Mouse (Mus musculus) stomach, embryonic 16.5 days (tissue): ENCODE data around the gene Fkbp15. TPM values are rescaled to one million over a fixed set of nuclear protein-coding genes. Genes with fewer than 3 reads are reported as not detected.

Source experiments
- ATAC-seq: fragments of 200-750 bp; cut with Nextera tagmentation; 2 replicates; pipeline ENCODE4 v1.8.0; 2017; ENCODE audit warnings: moderate number of reproducible peaks, moderate TSS enrichment; ENCODE audit not compliant: insufficient read depth, low FRiP score
- H3K27ac ChIP-seq: fragments of 300-500 bp; sonication (generic); 2 replicates; pipeline ENCODE4 v1.5.1; 2014; ENCODE audit warnings: low read length
- H3K27me3 ChIP-seq: fragments of 300-500 bp; sonication (generic); 2 replicates; pipeline ENCODE4 v1.6.1; 2014; ENCODE audit warnings: low read length, control low read depth, mixed read lengths; ENCODE audit not compliant: control insufficient read depth, insufficient read depth
- H3K36me3 ChIP-seq: fragments of 300-500 bp; sonication (generic); 2 replicates; pipeline ENCODE4 v1.6.1; 2014; ENCODE audit warnings: low read length; ENCODE audit not compliant: control insufficient read depth, insufficient read depth
- H3K4me1 ChIP-seq: fragments of 300-500 bp; sonication (generic); 2 replicates; pipeline ENCODE4 v1.6.1; 2014; ENCODE audit warnings: low read length, control low read depth, mixed read lengths; ENCODE audit not compliant: control insufficient read depth, insufficient read depth
- H3K4me2 ChIP-seq: fragments of 300-500 bp; sonication (generic); 2 replicates; pipeline ENCODE4 v1.6.1; 2014; ENCODE audit warnings: low read depth, low read length, mixed read lengths
- H3K4me3 ChIP-seq: fragments of 300-500 bp; sonication (generic); replicated peaks from 2 replicates; pipeline ENCODE4 v1.5.1; 2014; ENCODE audit warnings: mild to moderate bottlenecking, low read length
- H3K9ac ChIP-seq: fragments of 300-500 bp; sonication (generic); 2 replicates; pipeline ENCODE4 v1.6.1; 2014; ENCODE audit warnings: low read length
- H3K9me3 ChIP-seq: fragments of 300-500 bp; sonication (generic); replicated peaks from 2 replicates; pipeline ENCODE4 v1.6.1; 2016; ENCODE audit warnings: low read length, control low read depth; ENCODE audit not compliant: control insufficient read depth
- WGBS: fragments of 180-500 bp; shearing (Covaris S2); extraction: QIAGEN DNeasy Blood & Tissue Kit; methylation state at CpG from one replicate; pipeline ENCODE4 v1.1.7; 2014; 5-methylcytosine and 5-hydroxymethylcytosine counted together
- polyA plus RNA-seq: library from polyadenylated mRNA; unstranded; fragments of >200 nt; fragmentation: Nextera tagmentation; extraction: Ambion mirVana; gene quantifications from 2 replicates; pipeline ENCODE4 v1.2.1, GENCODE M21; 2015

Fkbp15 gene
- polyA plus RNA-seq, 1 experiment from 2014 or later: 29.8 TPM

DNA sequence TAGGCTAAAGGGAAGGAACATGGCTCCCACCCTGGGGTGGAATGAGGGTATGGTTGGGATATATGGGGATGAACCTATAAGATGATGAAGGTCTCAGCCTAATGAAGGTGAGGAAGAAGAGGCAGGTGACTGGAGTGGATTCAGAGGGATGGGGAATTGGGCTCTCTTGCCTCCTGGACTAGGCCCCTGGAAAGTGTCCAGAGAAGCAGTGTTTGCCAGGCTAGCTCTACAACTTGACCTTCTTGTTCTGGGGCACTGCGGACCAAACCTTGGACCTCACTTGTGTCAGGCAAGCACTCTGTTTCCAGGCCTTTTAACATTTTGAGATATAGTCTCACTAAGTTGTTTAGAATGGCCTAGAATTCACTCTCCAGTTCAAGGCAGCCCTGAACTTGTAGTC is 65.6 kb downstream of the Fkbp15 start:
- H3K4me1 ChIP-seq: no peaks in the 10 kb centered on the region
- peaks cover 5% of the 10 kb centered on the region; the same call in 1 of the 2 replicates for H3K36me3 ChIP-seq
- H3K9me3 ChIP-seq: no peaks in the 10 kb centered on the region
- H3K4me2 ChIP-seq: no peak overlapping the region
- H3K4me3 ChIP-seq: no peak overlapping the region
- ATAC-seq: no peak
- H3K9ac ChIP-seq: no peak overlapping the region
- no peaks in the 10 kb centered on the region for H3K27me3 ChIP-seq
- whole genome bisulfite sequencing: 92% methylated on average over 1 of the region's 1 CpGs
- H3K27ac ChIP-seq: no peak overlapping the region

DNA sequence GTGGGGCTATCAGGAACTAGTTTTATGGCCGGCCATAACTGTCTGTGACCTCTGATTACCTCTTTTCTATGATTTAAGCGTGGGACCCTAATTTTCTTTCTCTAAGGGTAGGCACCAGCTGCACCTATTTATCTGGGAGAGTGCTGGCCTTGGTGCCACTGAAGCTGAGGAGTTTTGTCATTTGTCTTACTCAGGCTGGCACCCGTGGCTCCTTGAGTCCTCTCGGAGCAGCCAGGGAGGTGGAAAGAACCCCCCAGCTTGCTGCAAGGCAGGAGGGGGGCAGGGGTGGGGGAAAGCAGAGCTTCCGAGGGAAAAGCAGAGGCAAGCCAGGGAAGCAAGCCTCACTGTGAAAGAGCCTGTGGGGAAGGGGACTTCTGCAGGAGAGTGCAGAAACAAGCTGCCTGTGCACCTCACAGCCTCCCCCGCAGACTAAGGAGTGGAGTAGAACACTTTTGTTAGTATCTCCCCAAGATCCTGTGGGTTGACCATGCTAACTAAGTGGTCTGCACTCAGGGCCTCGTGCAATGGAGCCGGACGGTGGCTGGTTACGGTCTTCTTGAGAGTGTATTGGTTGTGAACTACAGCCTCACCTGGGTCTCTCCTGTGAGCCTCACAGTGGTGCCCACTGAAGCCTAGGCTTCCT is 67.0 kb downstream of the Fkbp15 start:
- WGBS: 56% methylated on average over 10 of the region's 10 CpGs
- Histone ChIP-seq H3K4me2 (no peak overlapping the region), H3K27me3 (no peaks in the 10 kb centered on the region), H3K27ac (no peak overlapping the region), H3K4me1 (no peaks in the 10 kb centered on the region), H3K4me3 (no peak overlapping the region), H3K9ac (no peak overlapping the region), H3K36me3 (no peaks in the 10 kb centered on the region; the same call in 1 of the 2 replicates), H3K9me3 (no peaks in the 10 kb centered on the region)
- no peak for ATAC-seq

DNA sequence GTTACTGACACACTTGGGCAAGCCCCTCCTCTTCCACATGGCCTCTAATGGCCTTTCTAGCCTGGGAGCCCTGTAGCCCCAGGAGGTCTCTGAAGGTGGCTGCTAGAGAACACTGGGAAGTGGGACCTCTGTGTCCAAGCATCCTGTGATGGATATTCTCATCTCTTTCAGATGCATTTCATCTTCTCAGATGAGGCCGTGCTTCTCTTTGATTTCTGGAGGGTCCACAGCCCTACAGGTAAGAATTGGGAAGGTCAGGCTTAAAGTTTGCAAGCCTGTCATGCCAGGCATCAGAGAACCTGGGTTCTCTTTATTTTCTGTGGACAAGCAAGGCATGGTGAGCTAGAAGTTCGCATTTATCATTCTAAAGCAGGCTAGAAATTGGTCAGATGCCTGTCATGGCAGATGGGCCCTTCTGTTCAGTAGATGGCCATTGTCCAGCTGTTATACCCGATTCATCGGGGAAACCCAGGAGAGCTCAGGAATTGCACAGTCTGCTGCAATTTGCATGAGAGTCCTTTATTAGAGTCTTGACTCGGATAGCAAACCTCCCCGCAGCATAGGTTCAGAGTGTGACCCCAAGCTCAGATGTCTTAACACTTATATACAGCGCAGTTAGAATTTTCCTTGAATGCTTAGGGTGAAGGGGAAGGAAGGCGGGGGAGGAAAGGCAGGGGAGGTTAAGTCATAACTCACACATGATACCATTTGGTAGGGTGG is 67.7 kb downstream of the Fkbp15 start:
- Histone ChIP-seq H3K36me3 (no peaks in the 10 kb centered on the region; the same call in 1 of the 2 replicates), H3K27me3 (no peaks in the 10 kb centered on the region), H3K27ac (no peak overlapping the region), H3K9ac (no peak overlapping the region), H3K9me3 (no peaks in the 10 kb centered on the region), H3K4me1 (peaks cover 5% of the 10 kb centered on the region; the same call in 1 of the 2 replicates), H3K4me2 (no peak overlapping the region), H3K4me3 (no peak overlapping the region)
- no peak for ATAC-seq
- WGBS: 75% methylated on average over 8 of the region's 8 CpGs

DNA sequence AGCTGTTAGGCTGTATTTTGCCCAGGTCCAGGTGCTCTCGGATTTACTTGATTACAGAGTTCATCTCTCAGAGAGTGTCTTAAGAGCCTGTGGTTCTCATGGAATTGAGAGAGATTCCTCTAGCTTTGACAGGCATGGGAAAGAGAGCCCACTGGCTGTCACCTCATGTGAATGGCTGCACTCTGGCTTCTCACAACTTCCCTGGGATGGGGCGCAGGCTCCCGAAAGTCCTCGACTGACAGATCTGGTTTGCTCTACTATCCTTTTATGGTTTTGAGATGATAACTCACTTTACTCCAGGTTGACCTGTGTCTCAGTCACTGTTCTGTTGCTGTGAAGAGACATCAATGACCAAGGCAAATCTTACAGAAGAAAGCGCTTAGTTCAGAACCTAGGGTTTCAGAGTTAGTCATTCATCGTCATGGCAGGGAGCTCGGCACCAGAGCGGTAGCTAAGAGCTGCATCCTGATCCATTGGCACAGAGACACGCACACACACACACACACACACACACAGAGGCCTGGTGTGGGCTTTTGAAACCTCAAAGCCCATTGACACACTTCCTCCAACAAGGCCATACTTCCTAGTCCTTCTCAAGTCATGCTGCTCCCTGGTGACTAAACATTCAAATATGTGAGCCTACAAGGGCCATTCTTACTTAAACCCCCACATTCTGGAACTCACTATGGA is 69.4 kb downstream of the Fkbp15 start:
- ATAC-seq: no peak
- Histone ChIP-seq H3K9ac (no peak overlapping the region), H3K4me2 (no peak overlapping the region), H3K27me3 (no peaks in the 10 kb centered on the region), H3K4me3 (no peak overlapping the region), H3K9me3 (no peaks in the 10 kb centered on the region), H3K27ac (no peak overlapping the region), H3K36me3 (no peaks in the 10 kb centered on the region), H3K4me1 (peaks cover 9% of the 10 kb centered on the region; the same call in 1 of the 2 replicates)
- WGBS: 89% methylated on average over 9 of the region's 9 CpGs

DNA sequence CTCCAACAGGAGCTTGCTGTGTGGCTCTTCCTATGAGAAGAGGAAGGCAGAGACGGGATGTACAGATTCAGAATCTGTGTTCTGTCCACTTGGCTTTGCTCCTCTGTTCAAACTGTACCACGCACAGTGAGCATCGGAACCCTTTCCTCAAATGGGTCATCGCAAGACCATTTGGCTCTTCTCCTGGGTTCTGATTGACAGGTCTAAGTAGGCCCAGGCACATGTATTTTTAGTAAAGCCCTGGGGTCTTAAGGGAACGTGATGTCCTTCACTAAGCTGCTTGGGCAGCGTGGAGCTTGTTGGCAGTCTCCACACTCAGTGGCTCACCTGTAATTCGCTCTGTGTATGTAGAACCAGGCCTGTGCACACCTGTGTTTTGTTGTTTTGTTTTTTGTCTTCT is 71.1 kb downstream of the Fkbp15 start:
- Histone ChIP-seq H3K4me1 (peaks cover 9% of the 10 kb centered on the region; the same call in 1 of the 2 replicates), H3K4me2 (no peak overlapping the region), H3K9ac (no peak overlapping the region), H3K27ac (no peak overlapping the region), H3K9me3 (no peaks in the 10 kb centered on the region), H3K4me3 (no peak overlapping the region), H3K27me3 (no peaks in the 10 kb centered on the region), H3K36me3 (no peaks in the 10 kb centered on the region)
- 85% methylated on average over 7 of the region's 7 CpGs for WGBS
- no peak for ATAC-seq

DNA sequence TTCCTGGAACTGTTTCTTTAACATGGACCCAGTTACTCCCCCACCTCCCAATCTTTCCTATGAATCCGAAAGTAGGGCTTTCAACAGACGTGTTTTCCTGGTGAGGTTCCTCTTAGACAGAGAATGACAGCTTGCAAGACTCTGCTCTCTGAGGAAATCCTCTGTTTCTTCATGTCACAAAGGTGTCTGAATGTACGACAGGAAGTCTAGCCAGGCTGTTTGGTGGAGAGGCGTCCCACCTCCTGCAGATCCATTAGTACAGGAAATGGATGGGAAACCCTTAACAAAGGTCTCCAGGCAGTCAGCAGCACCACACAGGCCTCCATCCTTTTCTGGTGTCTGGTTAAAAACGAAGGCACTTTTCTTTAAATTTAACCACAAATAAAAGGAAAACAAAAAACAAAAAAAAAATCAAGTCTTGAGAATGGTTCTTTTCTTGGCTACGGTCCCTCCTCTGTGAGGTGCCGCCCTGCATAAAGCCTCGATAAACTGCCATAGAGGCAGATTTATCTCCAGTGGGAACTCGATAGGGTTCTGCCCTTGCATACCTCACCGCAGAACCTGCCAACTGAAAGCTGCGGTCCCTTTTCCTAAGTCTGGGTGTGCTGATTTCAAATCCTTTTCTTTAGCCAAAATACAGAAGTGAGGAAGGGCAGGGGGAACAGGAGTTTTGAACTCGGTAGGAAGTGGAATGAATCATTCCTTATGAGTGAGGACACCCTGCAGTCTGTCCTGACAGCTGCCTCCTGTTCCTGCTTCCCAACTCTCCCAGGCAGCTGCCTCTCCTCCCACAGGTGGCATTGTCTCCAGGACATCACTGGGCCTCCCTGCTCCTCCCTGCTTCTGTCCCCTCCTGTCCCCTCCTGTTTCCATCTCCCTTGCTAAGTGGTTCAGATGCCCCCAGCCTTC is 73.1 kb downstream of the Fkbp15 start:
- Histone ChIP-seq H3K9me3 (no peaks in the 10 kb centered on the region), H3K9ac (peak overlapping the region; percentile 84), H3K27ac (peak overlapping the region; percentile 39), H3K36me3 (no peaks in the 10 kb centered on the region), H3K4me2 (peak overlapping the region; percentile 81), H3K4me1 (peaks cover 9% of the 10 kb centered on the region; the same call in 1 of the 2 replicates), H3K27me3 (no peaks in the 10 kb centered on the region), H3K4me3 (peak overlapping the region; percentile 83)
- WGBS: 7% methylated on average over 12 of the region's 12 CpGs
- no peak for ATAC-seq

DNA sequence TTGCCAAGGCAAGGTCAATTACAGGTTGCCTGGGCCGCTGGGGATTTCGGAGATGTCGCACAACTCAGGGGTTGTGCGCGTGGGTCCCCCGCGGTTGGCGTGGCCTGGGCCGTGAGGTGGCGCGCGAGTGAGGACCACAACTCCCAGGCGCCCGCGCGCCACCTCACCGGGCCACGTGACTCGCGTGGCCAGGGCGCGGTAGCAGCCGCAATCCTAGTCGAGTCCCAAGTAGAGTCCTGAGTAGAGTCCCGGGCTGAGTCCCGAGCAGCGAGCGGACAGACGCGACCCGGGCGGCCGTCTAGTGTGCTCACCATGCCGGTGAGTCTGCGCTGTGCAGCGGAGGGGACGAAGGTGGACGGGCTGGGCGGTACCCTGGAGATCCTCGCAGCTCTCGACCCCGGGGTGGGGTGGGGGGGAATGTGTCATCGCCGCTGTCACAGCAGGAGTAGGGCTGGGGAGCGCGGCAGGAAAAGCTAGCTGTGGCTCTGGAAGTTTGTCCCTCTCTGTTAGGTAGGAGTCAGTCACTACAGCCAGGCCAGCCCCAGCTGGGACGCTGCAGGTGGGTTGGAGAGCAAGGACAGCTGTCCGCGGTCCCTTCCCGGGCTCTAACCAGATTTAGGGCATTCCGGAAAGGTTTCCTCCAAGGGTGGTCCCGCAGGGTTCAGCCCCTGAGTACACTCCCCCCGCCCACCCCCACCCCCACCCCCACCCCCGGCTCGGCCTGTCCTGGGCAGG is 73.9 kb downstream of the Fkbp15 start:
- H3K4me3 ChIP-seq: peak overlapping the region; percentile 83
- H3K9me3 ChIP-seq: no peaks in the 10 kb centered on the region
- peak; percentile 93 for ATAC-seq
- no peaks in the 10 kb centered on the region for H3K27me3 ChIP-seq
- peak overlapping the region; percentile 58; the same call in 1 of the 2 replicates for H3K27ac ChIP-seq
- peak overlapping the region; percentile 84 for H3K9ac ChIP-seq
- peaks cover 9% of the 10 kb centered on the region; the same call in 1 of the 2 replicates for H3K4me1 ChIP-seq
- H3K36me3 ChIP-seq: no peaks in the 10 kb centered on the region
- H3K4me2 ChIP-seq: peak overlapping the region; percentile 81
- WGBS: under 1% methylated on average over 55 of the region's 55 CpGs

DNA sequence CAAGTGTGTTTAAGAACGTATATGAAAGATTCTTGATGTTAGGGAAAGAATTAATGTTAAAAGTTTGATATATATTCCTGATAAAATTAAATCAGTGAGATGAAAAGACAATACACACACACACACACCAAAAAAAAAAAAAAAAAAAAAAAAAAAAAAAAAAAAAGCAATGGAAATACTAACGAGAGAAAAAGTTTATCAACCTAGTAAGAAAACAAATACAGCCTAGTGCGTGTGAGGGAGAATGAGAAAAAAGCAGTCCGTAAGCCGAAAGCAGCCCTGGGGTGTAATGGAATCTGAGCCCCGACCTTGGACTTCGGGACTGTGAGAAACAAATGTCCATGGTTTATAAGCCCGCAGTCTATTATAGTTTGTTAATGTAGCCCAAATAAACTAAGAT is 74.8 kb downstream of the Fkbp15 start:
- no peaks in the 10 kb centered on the region for H3K36me3 ChIP-seq
- H3K9me3 ChIP-seq: no peaks in the 10 kb centered on the region
- H3K4me2 ChIP-seq: peak overlapping the region; percentile 81
- ATAC-seq: no peak
- no peak overlapping the region for H3K27ac ChIP-seq
- H3K27me3 ChIP-seq: no peaks in the 10 kb centered on the region
- H3K4me3 ChIP-seq: no peak overlapping the region
- H3K4me1 ChIP-seq: peaks cover 9% of the 10 kb centered on the region; the same call in 1 of the 2 replicates
- H3K9ac ChIP-seq: no peak overlapping the region
- WGBS: 69% methylated on average over 8 of the region's 8 CpGs
